Mouse (Mus musculus) G1E-ER4 (cell line): ENCODE results near the gene Zfp729b. TPM values are rescaled to one million over a fixed set of nuclear protein-coding genes. Genes with fewer than 3 reads are reported as not detected.

Experiments
- GATA1 ChIP-seq: IDR thresholded peaks from one replicate; pipeline ENCODE4 v1.8.0; 2012; ENCODE audit warnings: low read length, inconsistent platforms
- polyA plus RNA-seq: library from polyadenylated mRNA; stranded (reverse); fragments of >175 nt; gene quantifications from 2 replicates; pipeline ENCODE4 v1.2.3, GENCODE M21; 2012

The Zfp729b gene
- 0.23 and 0.42 TPM in 2 replicates for polyA plus RNA-seq

GRCm38 (mm10) chr13:67609066-67609876, at the start of gene Zfp729b:
Zfp729b (minus strand) TSS chr13:67609707.
- no peak for TF ChIP-seq GATA1

GRCm38 (mm10) chr13:67652496-67652895, 43.0 kb upstream of the Zfp729b start:
- TF ChIP-seq GATA1, result no peak

- no peak for TF ChIP-seq GATA1
Observed at GRCm38 (mm10) chr13:67637294-67638007, 27.9 kb upstream of the Zfp729b start, which contains the start of the genes Gm49345 and Zfp729a. Gm49345 (minus strand) TSS chr13:67637769. Zfp729a (minus strand) TSS chr13:67637791.

- TF ChIP-seq GATA1, result no peak
Observed at GRCm38 (mm10) chr13:67610108-67610507, 601 bp upstream of the Zfp729b start.

- TF ChIP-seq GATA1, result no peak
Observed at GRCm38 (mm10) chr13:67572591-67573189, 36.8 kb downstream of the Zfp729b start.

GRCm38 (mm10) chr13:67553730-67554129, 55.8 kb downstream of the Zfp729b start, which contains the start of gene Zfp748:
Zfp748 (minus strand) TSS chr13:67553830.
- no peak for TF ChIP-seq GATA1

GRCm38 (mm10) chr13:67552505-67553346, 56.8 kb downstream of the Zfp729b start:
- TF ChIP-seq GATA1, result no peak

GRCm38 (mm10) chr13:67545941-67546340, 63.6 kb downstream of the Zfp729b start:
- no peak for TF ChIP-seq GATA1

Other genes with a start within 250 kb of the Zfp729b start
- not detected in 2 replicates for gene Gm28044, start 249.2 kb downstream of the Zfp729b start, polyA plus RNA-seq
- gene Zfp953, start 249.1 kb downstream of the Zfp729b start, polyA plus RNA-seq, result 0.03 TPM in 2 replicates
- not detected in 2 replicates for gene Gm28041, start 234.0 kb downstream of the Zfp729b start, polyA plus RNA-seq
- 0.09 TPM in 2 replicates for gene Zfp456, start 233.9 kb downstream of the Zfp729b start, polyA plus RNA-seq
- gene Zfp429, start 209.9 kb downstream of the Zfp729b start, polyA plus RNA-seq, result 0.73 and 1.1 TPM in 2 replicates
- gene Zfp459, start 188.3 kb downstream of the Zfp729b start, polyA plus RNA-seq, result not detected in 2 replicates
- gene Zfp874a, start 158.1 kb downstream of the Zfp729b start, polyA plus RNA-seq, result 0.24 and 0.28 TPM in 2 replicates
- gene Zfp874b, start 125.4 kb downstream of the Zfp729b start, polyA plus RNA-seq, result 0.28 and 0.33 TPM in 2 replicates
- 0.25 and 0.38 TPM in 2 replicates for gene Zfp58, start 109.2 kb downstream of the Zfp729b start, polyA plus RNA-seq
- not detected in 2 replicates for gene Gm26965, start 83.6 kb downstream of the Zfp729b start, polyA plus RNA-seq
- gene Zfp87, start 83.5 kb downstream of the Zfp729b start, polyA plus RNA-seq, result 0.32 and 0.72 TPM in 2 replicates
- gene Zfp748, start 55.9 kb downstream of the Zfp729b start, polyA plus RNA-seq, result 0.17 and 0.18 TPM in 2 replicates
- 0.02 TPM in 1 of 2 replicates, not detected in the other for gene Gm49345, start 28.1 kb upstream of the Zfp729b start, polyA plus RNA-seq
- 0.14 and 0.17 TPM in 2 replicates for gene Zfp729a, start 28.1 kb upstream of the Zfp729b start, polyA plus RNA-seq
- 0.12 and 0.31 TPM in 2 replicates for gene Zfp738, start 77.4 kb upstream of the Zfp729b start, polyA plus RNA-seq
- 0.61 and 0.95 TPM in 2 replicates for gene Zfp65, start 119.5 kb upstream of the Zfp729b start, polyA plus RNA-seq
- gene Zfp85, start 145.5 kb upstream of the Zfp729b start, polyA plus RNA-seq, result 0.14 and 0.16 TPM in 2 replicates
- 0.03 and 0.18 TPM in 2 replicates for gene Zfp493, start 170.0 kb upstream of the Zfp729b start, polyA plus RNA-seq
- gene Zfp273, start 204.0 kb upstream of the Zfp729b start, polyA plus RNA-seq, result 0.03 and 0.11 TPM in 2 replicates
- gene Gm10037, start 221.4 kb upstream of the Zfp729b start, polyA plus RNA-seq, result not detected in 2 replicates